Mouse (Mus musculus) MEL (cell line): ENCODE measurements at regions not wholly inside any gene's neighbourhood (a gene's known extent, or its start where the extent isn't known, plus 50 kb on each side); places are given as distances from the start of the nearest gene placed in this dataset.

Experiments
- DNase-seq: peaks from one replicate; pipeline ENCODE4 v3.0.0; 2011; ENCODE audit warnings: low read depth, low spot score
- H3K27ac ChIP-seq: 2 replicates; pipeline ENCODE4 v1.5.1; 2012; ENCODE audit warnings: low read depth, mild to moderate bottlenecking, control low read depth, low read length, moderate library complexity; ENCODE audit not compliant: control insufficient read depth
- H3K27me3 ChIP-seq, 2 experiments: fragments of 150-350 bp in 1 of 2; sonication (generic) in 1 of 2; 2 replicates each; pipeline ENCODE4 v1.6.1; 2012; ENCODE audit warnings: low read length in 2 of 2, mild to moderate bottlenecking in 2 of 2, improper control_type of control experiment in 1 of 2, moderate library complexity in 1 of 2; ENCODE audit not compliant: insufficient read depth in 2 of 2, control insufficient read depth in 1 of 2
- H3K36me3 ChIP-seq, 2 experiments: 2 replicates each; pipeline ENCODE4 v1.6.1; 2012 to 2014; ENCODE audit warnings: low read length in 2 of 2, improper control_type of control experiment in 1 of 2, inconsistent platforms in 1 of 2, mild to moderate bottlenecking in 1 of 2; ENCODE audit not compliant: insufficient read depth in 2 of 2, control insufficient read depth in 1 of 2
- H3K4me1 ChIP-seq, 2 experiments: fragments of 150-350 bp in 1 of 2; sonication (generic) in 1 of 2; 2 replicates each; pipeline ENCODE4 v1.6.1; 2012; ENCODE audit warnings: low read length in 2 of 2, improper control_type of control experiment in 1 of 2, mild to moderate bottlenecking in 1 of 2; ENCODE audit not compliant: insufficient read depth in 2 of 2, control insufficient read depth in 1 of 2
- H3K4me3 ChIP-seq, 2 experiments: fragments of 150-350 bp in 1 of 2; sonication (generic) in 1 of 2; 2 replicates each; pipeline ENCODE4 v1.5.1; 2012; ENCODE audit warnings: low read depth in 2 of 2, low read length in 2 of 2, mild to moderate bottlenecking in 2 of 2, moderate library complexity in 2 of 2, control low read depth in 1 of 2, improper control_type of control experiment in 1 of 2; ENCODE audit not compliant: control insufficient read depth in 1 of 2, insufficient read depth in 1 of 2
- H3K79me2 ChIP-seq: 2 replicates; pipeline ENCODE4 v1.6.1; 2012; ENCODE audit warnings: mild to moderate bottlenecking, low read length, moderate library complexity; ENCODE audit not compliant: control insufficient read depth, poor library complexity, insufficient read depth
- H3K9ac ChIP-seq: 2 replicates; pipeline ENCODE4 v1.6.1; 2012; ENCODE audit warnings: low read depth, mild to moderate bottlenecking, control low read depth, low read length, moderate library complexity; ENCODE audit not compliant: control insufficient read depth, poor library complexity, severe bottlenecking
- H3K9me3 ChIP-seq: fragments of 150-350 bp; sonication (generic); replicated peaks from 2 replicates; pipeline ENCODE4 v1.6.1; 2012; ENCODE audit warnings: mild to moderate bottlenecking, low read length, improper control_type of control experiment, moderate library complexity; ENCODE audit not compliant: insufficient read depth
- CHD2 ChIP-seq: IDR thresholded peaks from 2 replicates; pipeline ENCODE4 v1.6.1; 2011; ENCODE audit warnings: low read length, improper control_type of control experiment
- GATA1 ChIP-seq: IDR thresholded peaks from 2 replicates; pipeline ENCODE4 v1.6.1; 2011; ENCODE audit warnings: low read depth, low read length, improper control_type of control experiment
- HCFC1 ChIP-seq: IDR thresholded peaks from 2 replicates; pipeline ENCODE4 v1.6.1; 2012; ENCODE audit warnings: low read depth, mild to moderate bottlenecking, inconsistent platforms, low read length, improper control_type of control experiment, moderate library complexity
- JUND ChIP-seq: IDR thresholded peaks from 2 replicates; pipeline ENCODE4 v1.6.1; 2011; ENCODE audit warnings: low read depth, mild to moderate bottlenecking, improper control_type of control experiment, low read length
- KAT2A ChIP-seq: conservative IDR thresholded peaks from 2 replicates; pipeline ENCODE4 v1.6.1; 2012; ENCODE audit warnings: low read depth, low read length, improper control_type of control experiment, inconsistent platforms
- MAFK ChIP-seq: IDR thresholded peaks from 2 replicates; pipeline ENCODE4 v1.6.1; 2011; ENCODE audit warnings: low read depth, mild to moderate bottlenecking, low read length, improper control_type of control experiment, borderline replicate concordance
- MAX ChIP-seq: IDR thresholded peaks from 2 replicates; pipeline ENCODE4 v1.6.1; 2011; ENCODE audit warnings: low read length, improper control_type of control experiment
- MEF2A ChIP-seq: IDR thresholded peaks from 2 replicates; pipeline ENCODE4 v1.6.1; 2014; ENCODE audit warnings: low read depth, mild to moderate bottlenecking, inconsistent platforms, low read length, improper control_type of control experiment; ENCODE audit not compliant: poor library complexity, insufficient replicate concordance, severe bottlenecking; ENCODE audit errors: extremely low read depth
- MXI1 ChIP-seq: IDR thresholded peaks from 2 replicates; pipeline ENCODE4 v1.6.1; 2011; ENCODE audit warnings: mild to moderate bottlenecking, low read depth, low read length, improper control_type of control experiment
- MYB ChIP-seq: IDR thresholded peaks from 2 replicates; pipeline ENCODE4 v1.6.1; 2011; ENCODE audit warnings: mild to moderate bottlenecking, low read depth, low read length, improper control_type of control experiment
- MYC ChIP-seq: IDR thresholded peaks from 2 replicates; pipeline ENCODE4 v1.6.1; 2011; ENCODE audit warnings: low read depth, mild to moderate bottlenecking, low read length, improper control_type of control experiment, moderate library complexity
- NELFE ChIP-seq: IDR thresholded peaks from 2 replicates; pipeline ENCODE4 v1.6.1; 2011; ENCODE audit warnings: low read depth, low read length, improper control_type of control experiment
- NRF1 ChIP-seq: IDR thresholded peaks from 2 replicates; pipeline ENCODE4 v1.6.1; 2014; ENCODE audit warnings: low read depth, mild to moderate bottlenecking, inconsistent platforms, low read length, improper control_type of control experiment, moderate library complexity; ENCODE audit not compliant: poor library complexity, insufficient read depth, severe bottlenecking
- POLR2A ChIP-seq, 2 experiments: IDR thresholded peaks; 2 replicates each; pipeline ENCODE4 v1.6.1; 2011 to 2012; ENCODE audit warnings: low read length in 2 of 2, mild to moderate bottlenecking in 2 of 2, control low read depth in 1 of 2, improper control_type of control experiment in 1 of 2, low read depth in 1 of 2, moderate library complexity in 1 of 2; ENCODE audit not compliant: control insufficient read depth in 1 of 2, insufficient read depth in 1 of 2, poor library complexity in 1 of 2
- POLR2AphosphoS5 ChIP-seq: IDR thresholded peaks from 2 replicates; pipeline ENCODE4 v1.6.1; 2012; ENCODE audit warnings: low read depth, borderline replicate concordance, mild to moderate bottlenecking, inconsistent platforms, low read length, moderate library complexity, mixed read lengths
- RCOR1 ChIP-seq: IDR thresholded peaks from 2 replicates; pipeline ENCODE4 v1.6.1; 2012; ENCODE audit warnings: low read depth, mild to moderate bottlenecking, inconsistent platforms, low read length, improper control_type of control experiment
- SIN3A ChIP-seq: IDR thresholded peaks from 2 replicates; pipeline ENCODE4 v1.6.1; 2012; ENCODE audit warnings: low read length, improper control_type of control experiment, inconsistent platforms
- USF1 ChIP-seq: IDR thresholded peaks from 2 replicates; pipeline ENCODE4 v1.6.1; 2014; ENCODE audit warnings: low read depth, mild to moderate bottlenecking, inconsistent platforms, low read length, improper control_type of control experiment, moderate library complexity
- ZC3H11A ChIP-seq: IDR thresholded peaks from 2 replicates; pipeline ENCODE4 v1.6.1; 2012; ENCODE audit warnings: low read depth, mild to moderate bottlenecking, inconsistent platforms, low read length, improper control_type of control experiment
- ZNF384 ChIP-seq: IDR thresholded peaks from 2 replicates; pipeline ENCODE4 v1.6.1; 2012; ENCODE audit warnings: low read depth, mild to moderate bottlenecking, inconsistent platforms, low read length, improper control_type of control experiment

DNA sequence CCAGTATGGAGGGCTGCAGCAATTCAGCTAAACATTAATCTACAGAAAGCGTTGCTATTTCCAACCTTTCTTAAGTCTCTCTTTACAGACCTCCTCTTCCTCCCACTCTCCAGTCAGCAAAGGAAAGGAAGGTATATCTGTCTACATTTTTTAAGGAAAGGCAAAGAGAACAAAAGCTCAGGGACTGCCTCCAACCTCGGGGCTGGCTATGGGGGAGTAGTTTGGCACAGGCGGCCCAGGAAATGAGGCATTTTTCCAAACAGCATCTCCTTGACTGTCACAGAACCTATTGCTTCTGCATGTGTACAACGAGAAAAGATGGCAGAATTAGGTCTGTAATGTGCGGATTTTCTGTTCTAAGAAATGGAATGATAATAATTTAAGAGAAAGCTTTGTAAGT, 233.4 kb downstream of the Gpam start:
- Histone ChIP-seq H3K9me3 (no peaks in the 10 kb centered on the region), H3K4me3 (no peak overlapping the region), H3K36me3 (no peaks in the 10 kb centered on the region), H3K27me3 (no peaks in the 10 kb centered on the region; a peak in 1 of 4 replicates), H3K9ac (no peak overlapping the region), H3K27ac (no peak overlapping the region), H3K4me1 (no peaks in the 10 kb centered on the region), H3K79me2 (no peaks in the 10 kb centered on the region)
- TF ChIP-seq MYC (no peak), POLR2AphosphoS5 (no peak), POLR2A (IDR thresholded peaks at IDR 0.05; ENCODE audit: control insufficient read depth in 1 of 2, insufficient read depth in 1 of 2, low read depth in 1 of 2, low read length in 2 of 2, poor library complexity in 1 of 2) (no peak)
- no peak for DNase-seq

DNA sequence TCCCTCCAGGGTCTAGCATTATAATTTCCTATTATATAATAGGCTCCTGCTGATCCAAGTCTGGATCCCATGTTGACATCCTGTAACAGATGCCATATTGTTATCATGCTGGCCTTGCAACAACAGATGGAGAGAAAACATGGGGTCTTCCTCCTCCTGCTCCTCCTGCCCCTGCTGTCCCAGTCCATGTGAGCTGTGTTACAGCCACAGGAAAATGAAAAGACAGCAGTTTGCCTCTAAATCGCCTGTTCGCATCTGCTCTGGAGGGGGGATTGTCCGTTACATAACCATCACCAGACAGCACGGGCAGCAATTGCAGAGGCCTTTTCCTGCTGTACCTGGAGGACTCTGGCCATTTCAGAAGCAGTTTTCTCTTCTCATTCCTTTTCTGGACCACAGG, 260.0 kb downstream of the Gpam start:
- Histone ChIP-seq H3K27ac (no peak overlapping the region), H3K4me1 (no peaks in the 10 kb centered on the region), H3K9me3 (no peaks in the 10 kb centered on the region), H3K79me2 (no peaks in the 10 kb centered on the region)
- TF ChIP-seq ZNF384 (no peak), RCOR1 (no peak), NELFE (no peak), POLR2AphosphoS5 (no peak), SIN3A (no peak), MEF2A (no peak), MAFK (no peak), MYB (no peak), JUND (no peak), MXI1 (no peak), POLR2A (IDR thresholded peaks at IDR 0.05; ENCODE audit: control insufficient read depth in 1 of 2, insufficient read depth in 1 of 2, low read depth in 1 of 2, low read length in 2 of 2, poor library complexity in 1 of 2) (no peak), NRF1 (no peak), GATA1 (no peak), ZC3H11A (no peak), CHD2 (no peak), HCFC1 (no peak), KAT2A (no peak), MAX (no peak), USF1 (no peak)
- TF ChIP-seq, all 39 proteins: peak for 0
- Histone ChIP-seq H3K36me3 (no peaks in the 10 kb centered on the region), H3K9ac (no peak overlapping the region), H3K27me3 (no peaks in the 10 kb centered on the region), H3K4me3 (no peak overlapping the region)
- no peak for DNase-seq
